Mouse (Mus musculus) kidney, adult 8-10 months (tissue): ENCODE data around the gene Slc22a14.
A peak's percentile ranks its signal among the peaks of the same experiment; 100 is the strongest.

Experiments
- DNase-seq, 2 experiments: peaks; one replicate each; pipeline ENCODE4 v3.0.0; 2022

Gene Slc22a14

DNA sequence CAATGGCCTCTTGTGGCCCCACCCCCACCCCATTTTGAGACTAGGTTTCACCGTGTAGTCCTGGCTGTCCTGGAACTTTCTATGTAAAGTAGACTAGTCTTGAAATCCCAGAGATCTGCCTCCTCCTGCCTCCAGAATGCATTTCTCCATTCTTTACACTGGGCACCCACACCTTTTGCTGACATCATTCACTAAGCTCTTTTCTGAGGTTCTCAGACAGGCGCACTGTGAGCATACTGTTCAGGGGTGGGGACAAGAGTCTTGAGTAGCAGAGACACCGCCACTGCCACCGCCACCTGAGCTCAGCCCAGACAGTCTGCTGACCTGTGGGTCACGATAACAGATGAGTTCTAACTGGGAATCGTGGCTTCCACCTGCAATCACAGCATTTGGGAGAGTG lies 9.4 kb downstream of the Slc22a14 start:
- DNase-seq = no peak

GRCm38 (mm10) chr9:119353926-119354325 lies 11.4 kb downstream of the Slc22a14 start:
- DNase-seq = peak; percentile 67 to 88

DNA sequence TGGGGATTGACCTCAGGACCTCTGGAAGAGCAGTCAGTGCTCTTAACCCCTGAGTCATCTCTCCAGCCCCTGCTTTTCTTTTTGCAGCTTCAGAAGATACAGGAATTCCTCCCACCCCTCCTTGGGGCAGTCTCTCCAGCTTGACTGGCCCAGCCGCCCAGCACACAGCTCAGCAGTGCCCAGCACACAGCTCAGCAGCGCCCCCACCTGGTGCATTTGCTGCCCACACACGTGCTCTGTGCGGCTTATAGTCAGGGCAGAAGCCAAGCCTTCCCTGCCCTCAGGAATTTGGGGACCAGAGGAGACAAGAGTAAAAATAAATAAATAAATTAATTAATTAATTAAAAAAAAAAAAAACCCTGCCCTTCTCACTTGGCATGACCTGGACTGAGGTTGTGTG lies 13.3 kb downstream of the Slc22a14 start:
- peak; percentile 80 to 88 for DNase-seq

- DNase-seq = peak; percentile 76
Measured at GRCm38 (mm10) chr9:119350947-119351705, 14.2 kb downstream of the Slc22a14 start.

- peak; percentile 54 to 71 for DNase-seq
Measured at GRCm38 (mm10) chr9:119350531-119350930, 14.8 kb downstream of the Slc22a14 start.

- no peak for DNase-seq
Measured at GRCm38 (mm10) chr9:119346376-119346775, 19.0 kb downstream of the Slc22a14 start.

DNA sequence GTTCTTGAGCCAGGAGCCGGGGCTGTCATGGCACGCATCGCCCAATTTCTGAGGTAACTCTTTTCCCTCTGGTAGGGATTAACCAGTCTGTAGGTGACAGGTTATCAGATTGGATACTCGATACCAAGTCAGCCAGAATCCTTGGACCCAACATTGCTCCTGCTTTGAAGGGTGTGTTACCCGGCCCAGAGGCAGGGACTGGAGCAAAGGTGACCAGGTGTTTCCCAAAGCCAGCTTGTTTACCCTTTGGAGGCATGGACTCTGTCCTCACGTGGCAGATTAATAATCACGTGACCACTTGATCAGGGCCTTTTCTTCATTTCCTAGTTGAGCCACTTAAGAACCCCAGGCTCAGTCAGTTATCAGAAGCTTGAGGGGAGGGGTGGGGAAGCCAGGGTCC lies 22.6 kb downstream of the Slc22a14 start:
- DNase-seq = peak; percentile 46 to 54

DNA sequence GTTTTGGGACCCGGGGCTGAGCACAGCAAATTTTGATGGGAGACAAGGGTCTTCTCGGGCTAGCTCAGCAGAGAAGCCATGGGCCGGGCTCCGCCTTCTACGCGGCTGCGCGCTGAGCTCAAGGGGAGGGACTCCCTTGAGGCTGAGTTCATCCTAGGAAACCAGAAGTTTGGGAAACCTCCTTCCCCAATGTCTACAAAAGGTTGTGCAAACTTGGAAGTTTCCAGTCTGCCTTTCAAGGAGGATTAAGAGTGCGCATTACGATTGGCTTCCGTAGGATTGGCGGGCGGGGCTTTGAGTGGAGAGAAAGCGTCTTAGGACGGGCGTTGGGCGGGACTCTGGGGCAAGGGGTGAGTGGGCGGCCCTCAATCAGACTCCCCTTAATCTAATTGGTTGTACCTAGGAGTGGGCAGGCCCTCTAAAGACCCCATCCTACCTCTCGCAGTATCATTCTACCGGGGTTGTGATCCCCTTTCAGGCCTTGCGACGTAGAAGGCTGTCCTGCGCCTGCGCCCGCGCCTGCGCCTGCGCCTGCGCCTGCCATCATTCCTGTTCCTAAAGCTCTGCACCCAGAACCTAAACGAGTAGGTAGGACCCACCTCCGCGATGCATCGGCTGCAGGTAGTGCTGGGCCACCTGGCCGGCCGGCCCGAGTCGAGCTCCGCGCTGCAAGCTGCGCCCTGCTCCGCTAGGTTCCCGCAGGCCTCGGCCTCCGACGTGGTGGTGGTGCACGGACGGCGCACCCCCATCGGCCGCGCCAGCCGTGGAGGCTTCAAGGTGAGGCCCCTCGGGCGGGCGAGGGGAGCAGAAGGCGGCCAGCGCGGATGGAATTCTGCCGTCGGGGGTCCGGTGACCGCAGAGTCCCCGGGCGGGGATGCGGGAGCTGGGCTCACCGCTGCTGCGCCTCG lies 24.2 kb downstream of the Slc22a14 start, which contains the start of gene Myd88:
Gene Myd88 (minus strand): TSS at position 503 of the 908 bp plus-strand sequence.
- DNase-seq = peak; percentile 98 to 99

- no peak for DNase-seq
Measured at GRCm38 (mm10) chr9:119340212-119340580, 25.2 kb downstream of the Slc22a14 start.

- peak; percentile 76 for DNase-seq
Measured at GRCm38 (mm10) chr9:119339558-119340211, 25.7 kb downstream of the Slc22a14 start, which contains the start of gene Acaa1a. Gene Acaa1a, plus strand, starts transcription at chr9:119339676.

GRCm38 (mm10) chr9:119339106-119339505 lies 26.2 kb downstream of the Slc22a14 start:
- DNase-seq = no peak

DNA sequence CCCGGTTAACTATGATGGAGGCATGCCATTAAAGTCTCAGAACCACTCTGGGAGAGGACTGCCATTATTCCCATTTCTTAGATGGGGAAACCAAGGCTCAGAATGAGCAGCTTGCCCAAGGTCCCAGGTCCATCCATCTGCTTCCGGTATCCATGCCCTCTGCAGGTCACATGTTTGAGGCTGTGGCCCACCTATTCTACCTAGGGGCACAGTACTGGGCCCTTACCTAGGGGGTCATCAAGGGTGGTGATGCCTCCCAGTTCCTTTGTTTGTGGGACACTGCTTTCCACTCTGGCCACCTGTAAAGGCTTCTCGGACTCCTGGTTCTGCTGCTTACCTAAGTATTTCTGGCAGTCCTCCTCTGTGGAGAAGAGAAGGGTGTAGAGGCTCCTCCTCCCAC lies 27.0 kb downstream of the Slc22a14 start:
- no peak for DNase-seq

GRCm38 (mm10) chr9:119337842-119338241 lies 27.5 kb downstream of the Slc22a14 start:
- no peak for DNase-seq

GRCm38 (mm10) chr9:119335571-119335970 lies 29.8 kb downstream of the Slc22a14 start:
- no peak for DNase-seq

DNA sequence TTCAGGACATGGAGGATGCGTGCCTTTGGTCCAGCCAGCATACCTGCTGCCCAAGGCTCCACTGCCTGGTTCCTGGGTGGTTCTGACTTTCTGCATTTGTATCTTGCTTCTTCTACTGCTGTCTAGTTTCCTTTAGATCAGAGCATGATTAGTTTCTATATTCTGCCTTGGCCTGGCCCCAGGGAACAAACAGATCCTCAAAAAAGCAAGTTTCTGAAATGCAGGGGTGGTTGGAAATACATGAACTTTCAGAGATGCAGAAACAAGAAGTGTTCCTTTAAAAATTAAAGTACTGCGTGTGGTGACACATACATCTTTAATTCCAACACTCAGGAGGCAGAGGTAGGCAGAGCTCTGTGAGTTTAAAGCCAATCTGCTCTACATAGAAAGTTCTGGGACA lies 30.5 kb downstream of the Slc22a14 start:
- DNase-seq = no peak

DNA sequence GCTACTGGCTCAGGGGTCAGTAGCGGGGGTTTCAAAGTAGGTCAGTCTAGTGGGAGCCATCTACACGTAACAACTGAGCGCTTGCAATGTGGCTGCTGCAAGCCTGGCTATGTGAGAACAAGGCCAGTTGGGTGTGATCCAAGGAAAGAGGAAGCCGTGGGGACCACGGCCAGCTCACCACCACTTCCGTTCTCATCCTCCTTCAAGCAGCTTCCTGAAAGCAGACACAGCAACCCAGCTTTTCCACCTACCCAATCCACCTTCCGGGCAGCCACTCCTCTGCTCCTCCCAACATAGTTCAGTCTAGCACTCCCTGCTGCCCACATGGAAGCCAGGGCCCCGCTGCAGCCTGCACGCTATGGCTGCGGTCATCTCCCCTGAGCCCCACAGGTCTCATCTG lies 31.0 kb downstream of the Slc22a14 start:
- peak; percentile 41 to 53 for DNase-seq

DNA sequence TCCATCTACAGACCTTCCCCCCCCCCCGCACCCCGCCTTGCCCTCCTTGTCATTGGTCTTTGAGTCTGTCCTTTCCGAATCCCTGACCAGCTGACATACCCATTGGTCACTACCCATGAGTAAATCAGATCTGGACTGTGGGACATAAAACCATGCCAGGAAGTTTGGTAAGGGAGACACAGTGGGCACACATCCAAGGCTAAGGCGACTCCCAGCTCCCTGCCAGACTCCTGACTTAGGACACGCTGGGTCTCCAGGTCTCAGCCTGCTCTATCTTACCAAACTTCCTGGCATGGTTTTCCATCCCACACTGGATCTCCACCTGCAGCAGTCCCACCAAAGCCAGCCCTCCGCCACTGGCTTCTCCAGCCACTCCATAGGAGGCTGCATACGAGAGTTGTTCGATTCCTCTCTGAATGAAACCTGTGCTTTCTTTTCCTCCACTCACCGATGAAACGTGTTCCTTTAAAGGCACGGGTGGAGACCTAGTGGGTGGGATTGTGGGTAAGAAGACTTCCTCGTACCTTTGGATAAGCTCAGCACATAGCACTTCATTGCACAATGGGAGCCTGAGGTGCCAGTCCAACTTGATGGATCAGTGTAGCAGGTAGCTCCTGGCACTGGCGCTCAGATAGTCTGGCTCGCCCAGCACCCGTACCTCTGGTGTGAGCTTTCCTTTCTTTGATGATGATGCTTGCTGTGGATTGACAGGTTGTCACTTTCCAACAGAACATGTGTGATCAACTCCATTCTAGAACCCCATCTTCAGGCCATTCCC lies 35.0 kb downstream of the Slc22a14 start:
- DNase-seq = no peak

- DNase-seq = no peak
Measured at GRCm38 (mm10) chr9:119328488-119328887, 36.9 kb downstream of the Slc22a14 start.

DNA sequence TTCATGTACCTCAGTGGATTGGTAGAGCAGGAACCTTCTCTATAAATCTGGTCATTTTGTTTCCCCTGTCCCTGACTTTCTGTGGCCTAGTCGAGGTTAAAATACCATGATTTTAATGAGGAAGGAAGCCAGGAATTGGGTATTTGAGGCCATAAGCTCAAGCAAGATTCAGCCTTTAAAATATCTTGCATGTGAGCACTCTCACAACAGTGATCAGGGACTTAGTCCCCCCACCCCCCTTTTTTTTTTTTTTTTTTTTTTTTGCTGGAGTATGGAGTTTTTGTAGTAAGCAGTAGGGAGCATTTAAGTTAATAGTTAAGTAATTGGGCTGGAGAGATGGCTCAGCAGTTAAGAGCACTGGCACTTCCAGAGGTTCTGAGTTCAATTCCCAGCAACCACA lies 41.2 kb downstream of the Slc22a14 start:
- no peak for DNase-seq

GRCm38 (mm10) chr9:119323260-119323645 lies 42.1 kb downstream of the Slc22a14 start:
- DNase-seq = peak in 1 of 2 experiments; percentile 21

- DNase-seq = peak; percentile 100
Measured at GRCm38 (mm10) chr9:119322289-119323259, 42.8 kb downstream of the Slc22a14 start, which contains the start of gene Oxsr1. Gene Oxsr1, minus strand, starts transcription at chr9:119322427.
